Mouse (Mus musculus) C2C12 (cell line): Measurements from ENCODE around the gene Grb7.

Experiments
- CEBPB ChIP-seq: IDR thresholded peaks from one replicate; pipeline ENCODE4 v1.6.1; 2011; ENCODE audit warnings: low read depth, mild to moderate bottlenecking, control low read depth, moderate library complexity
- CTCF ChIP-seq: IDR thresholded peaks from one replicate; pipeline ENCODE4 v1.5.1; 2011; ENCODE audit not compliant: control insufficient read depth, insufficient read depth, insufficient read length
- USF1 ChIP-seq: IDR thresholded peaks from one replicate; pipeline ENCODE4 v1.6.1; 2011; ENCODE audit warnings: low read depth, mild to moderate bottlenecking, control low read depth, moderate library complexity

- TF ChIP-seq CTCF (no peak), CEBPB (no peak), USF1 (no peak)
Observed at GRCm38 (mm10) chr11:98491571-98491970, 45.4 kb downstream of the Grb7 start.
